Mouse (Mus musculus): ENCODE results near the gene Lrrc45.

The Lrrc45 gene

DNA sequence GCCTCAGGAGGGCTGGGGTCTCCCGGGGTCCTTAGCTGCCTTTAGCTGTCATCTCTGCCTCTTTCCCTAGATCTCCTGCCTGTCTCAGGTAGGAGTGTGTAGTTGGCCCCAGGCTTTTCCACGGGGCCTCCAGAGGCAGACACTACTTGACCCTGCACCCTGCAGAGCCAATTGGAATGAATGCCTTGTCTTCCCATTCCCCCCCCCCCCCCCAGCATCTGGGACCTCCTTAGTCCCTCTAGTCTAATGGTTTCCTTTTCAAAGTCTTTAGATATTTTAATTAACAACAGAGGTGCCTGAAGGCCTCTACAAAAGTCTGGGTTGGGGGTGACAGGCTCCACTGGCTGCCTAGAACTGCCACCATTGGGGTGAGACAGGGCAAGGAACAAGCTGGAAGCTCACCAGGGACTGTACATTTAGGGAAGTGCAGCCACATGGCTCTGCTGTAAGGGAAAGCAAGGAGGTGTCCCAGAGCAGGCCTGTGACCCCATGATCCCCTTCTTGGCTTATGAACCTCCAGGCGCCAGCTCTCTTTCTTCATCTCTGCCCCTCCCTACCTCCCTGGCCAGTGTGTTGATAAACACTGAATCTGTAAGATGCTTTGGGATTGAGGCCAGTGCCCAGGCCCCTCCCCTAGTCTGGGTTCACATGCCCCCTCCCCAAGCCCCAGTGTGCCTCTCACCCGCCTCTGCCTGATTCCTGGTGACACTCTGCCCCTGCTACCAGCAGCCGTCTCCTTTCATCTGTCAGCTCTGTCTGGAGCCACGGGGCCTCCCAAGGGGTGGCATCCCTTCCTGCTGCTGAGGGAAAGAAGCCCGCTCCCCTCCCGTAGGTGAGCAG, 9.0 kb upstream of the Lrrc45 start:
- DNase-seq (ENCODE audit: low read depth), result no peak

DNA sequence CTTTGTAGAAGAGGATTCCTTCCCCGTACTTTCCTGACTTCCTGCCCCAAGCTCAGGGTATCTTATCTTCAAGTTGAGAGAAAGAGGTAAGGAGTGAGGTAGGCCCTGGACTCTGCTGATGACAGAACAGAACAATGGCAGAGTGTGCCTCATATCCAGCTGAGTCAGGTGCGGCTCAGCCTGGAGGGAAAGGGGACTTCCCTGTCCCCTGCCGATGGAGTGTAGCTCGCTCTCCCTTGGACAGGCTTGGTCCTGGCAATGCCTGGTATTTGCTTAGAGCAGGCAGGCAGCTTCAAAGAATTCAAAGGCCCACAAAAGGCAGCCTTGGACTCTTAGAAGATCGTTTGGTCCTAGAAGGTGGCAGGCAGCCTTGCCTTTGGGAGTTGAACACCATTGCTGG, 7.6 kb upstream of the Lrrc45 start:
- no peak for DNase-seq (ENCODE audit: low read depth)

DNA sequence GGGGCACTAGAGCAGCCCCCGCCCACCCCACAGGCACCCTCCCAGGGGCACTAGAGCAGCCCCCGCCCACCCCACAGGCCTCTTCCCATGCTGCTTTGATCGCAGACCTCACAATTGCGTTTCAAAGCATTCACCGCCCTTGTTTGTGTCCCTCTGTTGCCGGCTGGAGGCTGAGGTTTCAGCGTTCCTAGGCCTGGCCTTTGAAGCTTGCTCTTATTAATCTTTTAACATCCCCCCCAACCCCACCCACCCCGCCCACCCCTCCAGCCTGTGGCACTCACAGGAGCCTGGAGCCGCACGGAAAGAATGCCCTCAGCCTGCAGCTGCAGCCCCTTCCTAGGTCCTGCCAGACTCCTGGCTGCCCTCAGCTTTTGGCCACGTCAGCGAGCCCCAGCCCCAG, 6.5 kb upstream of the Lrrc45 start:
- no peak for DNase-seq (ENCODE audit: low read depth)

DNA sequence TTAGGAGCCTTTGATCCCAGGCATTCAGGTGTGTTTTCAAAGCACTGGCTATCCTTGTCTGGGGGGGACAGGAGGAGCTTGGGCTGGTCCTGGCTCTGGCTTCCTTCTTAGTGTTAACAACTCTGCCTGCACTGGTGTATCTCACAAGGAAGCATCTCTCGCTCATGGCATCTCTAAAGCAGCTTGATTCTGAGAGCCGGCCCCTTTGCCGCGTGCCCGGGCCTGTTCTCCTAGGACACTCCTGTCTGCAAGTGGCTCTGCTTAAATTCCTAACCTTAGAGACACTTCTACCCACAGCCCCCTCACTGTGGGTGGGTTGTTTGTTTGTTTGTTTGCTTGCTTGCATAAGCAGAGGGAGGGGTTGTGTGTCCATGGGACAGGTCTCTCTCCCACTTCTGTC, 5.8 kb upstream of the Lrrc45 start:
- no peak for DNase-seq (ENCODE audit: low read depth)

DNA sequence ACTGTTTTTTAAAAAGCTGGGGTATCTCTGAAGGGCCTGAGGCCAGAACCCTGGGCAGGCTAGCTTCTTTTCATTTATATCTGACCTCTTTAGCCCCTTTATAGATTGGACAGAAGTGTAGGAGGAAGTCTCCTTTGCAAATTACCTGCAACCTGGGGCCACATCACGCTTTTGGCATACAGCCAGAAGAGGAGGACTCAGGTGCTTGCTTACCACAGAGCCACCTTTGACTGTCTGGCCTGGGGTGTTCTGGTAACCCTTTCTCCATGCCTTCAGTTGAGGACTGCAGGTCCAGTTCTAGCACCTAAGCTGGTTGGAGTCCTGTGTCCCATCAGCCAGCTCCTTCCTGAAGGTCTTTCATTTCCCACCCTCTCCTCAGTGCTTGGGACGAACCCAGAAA, 4.2 kb upstream of the Lrrc45 start:
- no peak for DNase-seq (ENCODE audit: low read depth)

DNA sequence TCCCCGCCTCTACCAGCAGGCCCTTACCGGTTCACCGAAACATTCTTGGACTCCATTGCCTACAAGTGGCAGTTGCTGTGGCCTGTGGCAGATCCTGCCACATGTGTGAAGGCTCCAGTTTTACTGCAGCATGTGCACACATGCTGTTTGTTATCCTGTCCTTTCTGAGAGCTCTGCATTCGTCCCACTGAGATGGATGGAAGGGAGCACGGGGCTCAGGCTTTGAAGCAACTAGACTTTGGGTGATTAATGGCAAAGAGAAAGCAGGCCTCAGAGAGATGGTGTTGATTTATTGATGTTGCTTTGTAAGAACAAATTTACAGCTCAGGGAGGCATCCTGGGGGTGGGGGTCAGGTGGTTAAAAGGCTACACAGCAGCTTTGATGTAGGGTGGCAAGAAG, 3.1 kb upstream of the Lrrc45 start:
- DNase-seq (ENCODE audit: low read depth), result no peak

DNA sequence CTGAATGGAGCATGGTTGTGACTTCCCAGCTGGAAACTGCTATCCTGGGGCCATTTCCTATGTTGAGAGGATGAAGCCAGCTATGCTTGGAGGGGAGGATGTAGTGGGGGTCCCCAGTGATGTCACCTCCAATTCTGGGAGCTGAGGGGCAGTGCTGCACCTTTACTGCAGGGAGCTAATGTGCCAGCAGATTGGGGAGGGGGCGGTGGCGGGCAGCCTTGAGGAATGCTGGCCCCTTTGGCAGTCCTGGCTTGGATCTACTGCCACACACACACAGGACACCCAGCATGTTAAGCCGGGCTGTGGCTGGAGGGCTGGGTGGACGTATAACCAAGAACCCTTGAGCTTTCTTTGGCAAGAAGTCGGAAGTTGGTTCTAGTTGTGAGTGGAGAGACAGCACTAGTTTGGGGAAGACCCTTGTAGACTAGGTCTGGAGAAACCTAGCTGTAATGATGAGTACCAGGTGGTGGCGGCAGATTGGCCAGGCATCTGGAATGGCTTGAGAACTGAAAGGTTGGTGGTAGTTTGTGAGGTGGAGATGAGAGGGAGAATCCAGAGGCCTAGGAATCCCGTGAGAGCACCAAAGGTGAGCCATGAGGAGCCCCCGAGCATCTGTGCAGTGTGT, 1.6 kb upstream of the Lrrc45 start:
- DNase-seq (ENCODE audit: low read depth), result no peak

DNA sequence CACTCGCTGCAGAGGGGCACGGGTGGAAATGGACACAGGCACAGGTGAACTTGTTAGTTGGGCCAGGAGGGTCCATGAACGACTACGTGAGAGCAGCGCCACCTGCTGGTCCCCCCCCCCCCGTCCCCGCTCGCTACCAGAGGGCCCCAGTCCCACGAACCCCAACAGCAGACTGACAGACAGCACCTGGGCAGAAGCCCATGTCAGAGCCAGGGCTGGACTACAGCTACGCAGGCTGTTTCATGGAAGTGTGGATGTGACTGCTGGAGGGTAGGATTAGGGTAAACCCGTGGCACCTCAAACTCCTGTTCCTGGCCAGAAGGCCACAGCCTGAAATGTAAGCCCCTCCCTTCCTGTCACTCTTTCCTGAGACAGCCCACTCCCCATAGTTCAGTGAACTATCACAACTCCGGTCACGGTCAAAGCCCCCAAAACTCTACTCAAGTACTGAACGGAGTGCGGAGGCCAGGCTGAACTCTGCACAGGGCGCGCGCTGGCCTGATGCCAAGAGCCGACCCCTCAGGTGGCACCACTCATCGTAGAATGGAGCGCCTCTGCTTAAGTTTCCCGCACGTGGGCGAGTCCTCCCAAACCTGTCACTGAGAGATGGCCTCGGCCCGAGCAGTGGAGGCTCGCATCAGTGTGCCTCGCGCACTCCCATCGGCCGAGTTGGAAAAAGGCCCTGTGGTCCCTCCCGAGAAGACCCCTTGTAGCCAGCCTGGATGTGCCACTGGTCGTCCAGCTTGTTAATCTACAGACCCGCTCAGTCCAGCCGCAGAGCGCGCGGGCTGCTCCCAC, 755 bp upstream of the Lrrc45 start:
- DNase-seq (ENCODE audit: low read depth), result no peak

DNA sequence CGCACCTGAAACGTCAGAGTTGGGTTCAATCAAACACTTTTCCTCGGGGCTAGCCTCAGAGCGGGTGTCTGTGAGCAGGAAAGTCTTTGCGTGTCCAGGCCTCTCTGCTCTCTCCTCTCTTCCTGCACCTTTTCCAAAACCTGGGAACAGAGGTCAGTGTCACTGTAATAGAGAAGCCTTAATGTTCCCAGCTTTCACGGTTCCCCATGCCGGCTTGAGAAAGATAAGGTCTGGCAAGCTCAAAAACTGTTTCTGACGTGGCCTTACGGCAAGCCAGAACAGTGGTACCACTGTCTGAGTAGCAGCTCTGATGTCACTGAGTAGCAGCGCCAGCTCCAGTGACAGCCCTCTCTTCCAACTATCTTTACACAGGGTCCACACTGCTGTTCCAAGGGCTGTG, 821 bp downstream of the Lrrc45 start:
- DNase-seq (ENCODE audit: low read depth), result no peak

DNA sequence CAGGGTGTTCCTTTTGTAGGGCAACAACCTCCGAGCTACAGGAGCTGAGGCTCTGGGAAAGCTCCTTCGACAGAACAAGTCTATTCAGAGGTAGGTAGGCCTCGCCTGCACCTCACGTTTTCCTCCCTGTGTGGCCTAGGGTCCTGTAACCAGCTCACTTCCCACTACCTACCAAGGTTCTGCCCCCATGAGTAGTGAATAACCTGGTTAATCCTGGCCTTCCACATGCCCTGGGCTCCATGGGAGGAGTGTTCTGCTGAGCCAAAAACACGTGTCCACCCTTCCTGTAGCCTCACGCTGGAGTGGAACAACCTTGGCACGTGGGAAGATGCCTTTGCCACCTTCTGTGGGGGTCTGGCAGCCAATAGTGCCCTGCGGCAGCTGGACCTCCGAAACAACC, 1.4 kb downstream of the Lrrc45 start:
- no peak for DNase-seq (ENCODE audit: low read depth)

DNA sequence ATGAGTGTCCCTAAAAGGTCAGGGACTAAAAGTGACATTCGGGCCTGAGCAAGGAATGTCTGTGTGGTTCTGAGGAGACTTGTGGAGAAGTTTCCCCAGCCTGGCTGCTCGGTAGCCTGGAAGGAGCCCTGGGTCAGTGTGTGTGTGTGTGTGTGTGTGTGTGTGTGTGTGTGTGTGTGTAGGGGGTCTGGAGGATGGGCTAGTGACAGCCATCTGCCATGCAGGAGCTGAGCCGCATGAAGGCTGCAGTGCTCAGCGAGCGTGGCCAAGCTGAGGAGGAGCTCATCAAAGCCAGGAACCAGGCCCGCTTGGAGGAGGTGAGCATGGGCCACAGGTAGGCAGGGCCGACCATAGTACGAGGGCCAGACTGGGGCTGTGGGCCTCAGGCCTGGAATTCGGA, 5.5 kb downstream of the Lrrc45 start:
- no peak for DNase-seq (ENCODE audit: low read depth)

DNA sequence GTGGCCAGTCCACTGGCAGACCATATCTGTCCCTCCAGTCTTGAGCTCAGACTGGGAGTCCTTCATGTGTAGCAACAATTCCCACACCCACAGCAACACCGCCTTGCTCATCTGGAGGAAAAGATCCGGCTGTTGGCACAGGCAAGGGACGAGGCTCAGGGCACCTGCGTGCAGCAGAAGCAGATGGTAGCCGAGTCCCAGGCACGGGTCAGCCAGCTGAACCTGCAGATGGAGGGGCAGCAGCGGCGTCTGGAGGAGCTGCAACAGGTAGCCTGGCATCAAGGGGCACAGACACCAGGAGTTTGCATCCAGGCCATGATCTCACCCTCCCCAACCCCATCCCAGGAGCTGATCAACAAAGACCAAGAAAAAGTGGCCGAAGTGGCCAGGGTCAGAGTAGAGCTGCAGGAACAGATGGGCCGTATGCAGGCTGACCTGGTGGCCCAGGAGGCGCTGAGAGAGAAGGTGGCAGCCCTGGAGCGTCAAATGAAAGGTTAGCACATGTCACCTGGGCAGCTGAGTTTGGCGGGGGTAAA, 6.2 kb downstream of the Lrrc45 start:
- DNase-seq (ENCODE audit: low read depth), result no peak

DNA sequence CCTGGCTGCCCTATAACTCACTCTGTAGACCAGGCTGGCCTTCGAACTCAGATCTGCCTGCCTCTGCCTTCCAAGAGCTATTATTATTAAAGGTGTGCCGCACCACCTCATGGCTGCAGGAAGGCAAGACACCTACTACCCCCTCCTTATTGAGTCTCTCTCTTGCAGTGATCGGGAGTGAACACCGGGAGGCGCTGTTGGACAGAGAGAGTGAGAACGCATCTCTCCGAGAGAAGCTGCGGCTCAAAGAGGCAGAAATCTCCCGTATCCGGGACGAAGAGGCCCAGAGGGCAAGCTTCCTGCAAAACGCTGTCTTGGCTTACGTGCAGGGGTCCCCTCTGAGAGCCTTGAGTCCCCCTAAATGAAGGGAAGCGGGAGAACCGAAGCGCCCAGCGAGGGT, 6.7 kb downstream of the Lrrc45 start:
- peak; percentile 97 for DNase-seq (ENCODE audit: low read depth)

DNA sequence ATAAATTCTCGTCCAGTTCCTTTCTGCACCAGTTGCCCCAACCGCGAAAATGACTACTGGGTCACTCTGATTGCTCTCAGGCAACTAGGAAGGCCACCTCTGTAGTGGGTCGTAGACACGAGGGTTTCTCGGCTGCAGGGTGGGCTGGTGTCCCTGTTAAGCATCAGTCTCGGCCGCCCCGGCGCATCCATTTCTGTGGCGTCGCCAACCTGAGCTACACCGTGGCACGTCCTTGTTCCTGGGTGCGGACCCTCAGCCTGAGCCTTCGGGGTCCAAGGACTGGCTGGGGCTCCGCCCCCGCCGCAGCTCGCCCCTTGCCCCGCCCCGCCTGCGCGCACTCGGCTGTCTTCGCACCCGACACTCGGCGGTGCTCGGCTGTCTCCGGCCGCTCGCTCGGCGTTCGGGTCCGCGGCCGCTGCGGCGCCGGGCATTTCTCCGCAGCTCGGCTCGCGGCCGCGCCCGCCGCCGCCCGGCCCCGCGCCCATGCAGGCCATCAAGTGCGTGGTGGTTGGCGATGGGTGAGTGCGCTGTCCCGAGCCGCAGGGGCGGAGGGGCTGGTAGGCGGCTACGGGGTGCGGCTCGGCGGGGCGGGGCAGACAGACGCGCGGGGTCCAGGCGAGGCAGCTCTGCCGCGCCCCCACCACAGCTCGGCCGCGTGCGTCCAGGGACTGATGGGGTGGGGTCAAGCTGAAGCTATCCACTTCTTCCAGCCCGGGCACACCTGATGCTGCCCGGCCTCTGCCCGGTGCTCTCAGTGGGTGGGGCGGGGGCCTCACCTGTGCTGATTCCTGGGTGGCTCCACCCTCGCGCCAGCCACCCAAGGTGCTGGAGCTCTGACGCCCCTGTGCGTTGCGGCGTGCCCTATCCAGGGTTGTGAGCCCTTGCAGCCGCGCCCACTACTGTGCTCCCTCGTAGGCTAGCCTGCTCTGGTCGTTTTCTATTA, 7.7 kb downstream of the Lrrc45 start, which contains the start of gene Rac3:
TSS of gene Rac3 (plus strand) at position 347 of the 943 bp plus-strand sequence.
- DNase-seq (ENCODE audit: low read depth), result no peak

DNA sequence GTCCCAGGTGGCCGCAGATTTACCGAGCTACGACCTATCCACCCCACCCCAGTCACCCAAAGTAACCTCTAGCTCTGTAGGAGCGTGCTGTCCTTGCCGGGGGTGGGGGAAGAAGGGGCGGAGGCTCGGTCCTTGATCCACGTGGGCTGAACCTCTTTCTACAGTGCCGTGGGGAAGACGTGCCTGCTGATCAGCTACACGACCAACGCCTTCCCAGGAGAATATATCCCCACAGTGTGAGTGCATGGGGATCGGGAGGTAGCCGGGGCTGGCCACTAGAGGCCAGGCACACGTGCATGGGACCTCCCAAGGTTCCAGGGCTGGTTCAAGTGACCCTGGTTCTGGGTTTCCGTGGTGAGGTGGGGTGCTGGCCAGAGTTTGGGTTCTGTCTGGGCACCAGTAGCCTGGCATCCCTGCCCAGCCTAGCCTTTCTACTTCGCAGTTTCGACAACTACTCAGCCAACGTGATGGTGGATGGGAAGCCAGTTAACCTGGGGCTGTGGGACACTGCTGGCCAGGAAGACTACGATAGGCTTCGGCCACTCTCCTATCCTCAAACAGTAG, 8.4 kb downstream of the Lrrc45 start:
- DNase-seq (ENCODE audit: low read depth), result no peak

DNA sequence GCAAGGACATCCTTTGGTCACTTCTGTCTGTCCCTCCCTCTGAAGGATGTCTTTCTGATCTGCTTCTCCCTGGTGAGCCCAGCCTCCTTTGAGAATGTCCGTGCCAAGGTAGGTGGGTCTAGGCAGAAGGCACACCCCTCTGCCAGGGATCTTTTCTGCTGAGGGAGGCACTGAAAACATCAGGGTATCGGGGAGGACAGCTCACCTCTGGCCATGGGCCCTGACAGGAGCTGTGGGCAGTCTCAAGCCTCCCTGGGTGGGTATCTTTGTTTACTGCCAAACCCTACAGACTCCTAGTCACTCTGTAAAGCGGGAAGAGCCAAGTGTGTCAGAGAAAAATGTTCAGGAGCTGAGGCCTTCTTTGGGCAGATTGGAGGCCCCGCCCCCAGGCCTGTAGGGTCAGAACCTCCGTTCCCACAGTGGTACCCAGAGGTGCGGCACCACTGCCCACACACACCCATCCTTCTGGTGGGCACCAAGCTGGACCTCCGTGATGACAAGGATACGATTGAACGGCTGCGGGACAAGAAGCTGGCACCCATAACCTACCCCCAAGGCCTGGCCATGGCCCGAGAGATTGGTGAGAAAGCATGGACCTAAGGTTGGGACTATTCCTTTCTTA, 9.1 kb downstream of the Lrrc45 start:
- DNase-seq (ENCODE audit: low read depth), result no peak

DNA sequence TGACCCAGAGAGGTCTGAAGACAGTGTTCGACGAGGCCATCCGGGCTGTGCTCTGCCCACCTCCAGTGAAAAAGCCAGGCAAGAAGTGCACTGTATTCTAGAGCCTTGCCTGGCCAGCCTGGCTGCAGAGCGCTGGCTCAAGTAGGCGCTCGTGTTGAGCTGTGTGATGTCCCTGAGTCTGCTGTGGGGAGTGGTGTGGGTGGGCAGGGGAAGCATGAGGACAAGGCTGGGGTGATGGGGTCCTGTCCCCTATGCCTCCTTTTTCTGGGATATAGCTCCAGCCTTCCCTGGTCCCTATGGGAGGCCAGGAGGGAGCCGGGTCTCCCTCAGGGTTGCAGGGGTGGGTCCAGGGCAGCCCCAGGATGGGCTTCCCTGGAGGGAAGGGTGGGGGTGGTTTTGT, 9.8 kb downstream of the Lrrc45 start:
- no peak for DNase-seq (ENCODE audit: low read depth)

DNA sequence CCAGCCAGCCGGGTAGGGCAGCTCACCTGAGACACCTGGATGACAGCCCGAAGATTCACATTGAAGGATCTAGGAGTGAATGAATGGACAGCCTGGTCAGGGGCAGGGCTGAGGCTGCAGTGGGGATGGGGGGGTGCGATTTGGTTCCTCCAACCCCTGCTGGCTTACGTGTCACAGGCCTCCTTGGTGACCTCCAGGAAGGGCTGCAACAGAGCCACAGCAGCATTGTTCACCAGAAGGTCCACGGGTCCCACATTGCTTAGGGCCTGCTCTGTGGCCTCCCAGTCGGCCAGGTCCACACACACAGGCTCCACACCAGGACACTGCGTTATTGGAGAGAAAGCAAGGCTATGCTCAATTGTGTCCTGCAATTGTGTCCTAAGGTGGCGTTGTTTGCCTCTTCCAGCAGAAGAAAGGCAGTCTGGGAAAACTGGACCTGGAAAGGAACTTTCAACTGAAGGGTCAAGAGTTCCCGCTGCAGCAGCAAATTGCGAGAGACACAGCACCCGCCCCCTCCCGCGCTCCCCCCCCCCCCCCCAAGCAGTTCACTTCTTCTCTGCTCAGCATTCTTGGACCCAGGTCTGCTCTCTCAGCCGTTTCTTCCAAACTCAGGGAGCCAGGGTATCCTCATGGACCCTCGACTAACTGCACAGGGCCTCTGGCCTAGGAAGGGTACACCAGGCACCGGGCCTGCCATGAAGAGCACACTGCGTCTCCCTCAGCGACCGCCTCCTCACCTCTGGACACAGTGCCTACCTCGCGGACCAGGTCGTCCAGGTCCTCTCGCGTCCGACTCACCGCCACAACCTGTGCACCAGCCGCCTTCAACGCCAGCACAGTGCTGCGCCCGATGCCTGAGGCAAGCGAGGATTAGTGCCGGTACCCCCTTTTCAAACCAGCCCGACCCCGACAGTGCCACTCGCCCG, 12.8 kb downstream of the Lrrc45 start:
- DNase-seq (ENCODE audit: low read depth), result no peak

DNA sequence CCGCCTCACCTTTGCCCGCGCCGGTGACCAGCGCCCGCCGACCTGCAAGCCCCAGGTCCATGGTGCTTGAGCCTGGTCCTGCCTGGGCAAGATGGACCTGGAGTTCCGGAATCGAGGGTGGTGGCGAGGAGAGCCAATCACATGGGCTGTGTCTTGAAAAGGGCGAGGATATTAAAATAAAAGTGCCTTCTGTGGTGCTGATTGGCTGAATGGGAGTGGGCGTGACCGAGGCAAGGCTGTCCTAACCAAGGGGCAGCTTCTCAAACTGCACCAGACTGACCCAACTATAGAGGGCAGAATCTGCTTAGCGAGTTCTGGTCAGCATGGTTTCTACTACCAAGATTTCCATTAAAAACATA, 13.4 kb downstream of the Lrrc45 start, which contains the start of gene Dcxr:
TSS of gene Dcxr (minus strand) at position 113 of the 359 bp plus-strand sequence.
- DNase-seq (ENCODE audit: low read depth), result peak; percentile 86

DNA sequence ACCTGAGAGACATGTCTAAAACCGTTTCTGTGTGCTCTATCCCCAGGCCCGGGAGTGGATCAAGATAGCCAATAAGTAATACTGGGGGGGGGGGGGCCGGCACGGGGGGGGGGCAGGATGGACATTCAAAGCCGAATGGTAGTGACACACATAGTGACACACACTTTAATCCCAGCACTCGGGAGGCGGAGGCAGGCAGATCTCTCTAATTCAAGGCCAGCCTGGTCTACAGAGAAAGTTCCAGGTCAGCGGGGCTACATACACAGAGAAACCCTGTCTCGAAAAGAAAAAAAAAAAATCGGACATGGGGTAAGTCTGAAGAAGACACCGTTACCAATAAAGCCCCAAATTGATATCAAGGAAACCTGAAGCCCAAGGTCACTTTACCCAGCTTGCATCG, 13.8 kb downstream of the Lrrc45 start:
- DNase-seq (ENCODE audit: low read depth), result no peak

Measured in c-Kit-positive CD71-negative TER-119-negative erythroid progenitor cells, embryonic 14.5 days (primary cell).